Mouse (Mus musculus) kidney, adult 10 weeks (tissue): Measurements from ENCODE around the gene Olfr901. TPM values are rescaled to one million over a fixed set of nuclear protein-coding genes. Genes with fewer than 3 reads are reported as not detected.

ENCODE experiments used
- polyA plus RNA-seq: library from polyadenylated mRNA; stranded (reverse); fragments of 350-450 nt; fragmentation: Illumina TruSeq; extraction: RNeasy Lipid Tissue Mini Kit (QIAGEN cat#74804); gene quantifications from one replicate; pipeline ENCODE4 v1.2.3, GENCODE M21; 2014; ENCODE audit warnings: low read depth, low replicate concordance

Gene Olfr901
- polyA plus RNA-seq = not detected

DNA sequence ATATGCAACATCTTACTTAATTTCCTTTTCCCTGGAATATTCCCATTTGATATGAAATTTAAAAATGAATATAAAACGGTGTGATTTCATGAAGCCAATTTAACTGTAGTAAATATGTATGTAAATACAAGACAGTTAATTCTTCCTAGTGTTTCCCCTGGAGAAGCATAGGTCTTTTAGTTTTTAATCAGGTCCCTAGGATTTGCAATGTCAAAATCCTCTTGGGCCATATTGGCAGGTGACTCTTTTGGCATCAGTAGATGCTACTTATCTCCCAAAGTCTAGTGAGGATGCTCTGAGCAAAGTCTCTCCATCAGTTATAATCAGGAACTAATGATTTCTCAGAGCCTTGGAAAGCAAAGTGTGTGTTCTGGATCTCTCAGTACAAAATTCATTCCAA lies at the start of gene Olfr901:
TSS of gene Olfr901 (plus strand) at position 301 of the 400 bp plus-strand sequence.

DNA sequence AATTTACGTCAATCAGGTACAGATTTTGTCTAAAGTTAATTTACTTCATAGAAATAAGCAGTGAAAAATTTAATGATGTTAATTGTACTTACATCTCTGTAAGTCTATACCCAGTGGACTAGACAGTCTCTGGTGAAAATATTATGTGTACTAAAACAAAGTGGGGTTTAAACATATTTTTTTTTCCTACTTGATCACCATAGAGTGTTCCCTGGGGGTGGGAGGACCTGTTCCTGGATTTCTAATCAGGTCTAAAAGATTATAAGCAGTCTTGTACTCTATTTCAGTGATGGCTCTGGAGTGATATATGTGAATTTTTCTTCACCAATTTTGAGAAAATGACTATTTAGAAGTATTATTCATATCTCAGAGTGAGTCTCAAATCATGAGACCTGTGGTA lies 27.9 kb upstream of the Olfr901 start, which contains the start of gene Olfr147:
TSS of gene Olfr147 (plus strand) at position 301 of the 400 bp plus-strand sequence.

DNA sequence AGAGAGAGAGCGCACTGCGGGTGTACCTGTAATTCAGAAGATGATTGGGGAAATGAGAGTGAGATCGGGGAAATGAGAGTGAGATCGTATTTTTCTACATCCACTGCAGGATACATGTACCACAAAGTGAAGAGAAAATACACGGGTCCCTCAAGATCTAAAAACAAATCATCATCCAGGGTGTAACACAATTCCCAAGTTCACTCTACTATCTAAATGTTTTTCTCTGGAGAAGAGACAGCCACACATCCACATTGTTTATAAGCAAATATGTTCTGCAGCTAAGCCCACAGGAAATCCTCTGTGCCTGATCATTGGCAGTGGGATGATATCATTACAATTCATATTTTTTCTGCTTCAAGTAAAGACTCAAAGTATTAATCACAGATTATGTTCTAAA lies 18.1 kb downstream of the Olfr901 start, which contains the start of gene Olfr902:
TSS of gene Olfr902 (plus strand) at position 301 of the 400 bp plus-strand sequence.

DNA sequence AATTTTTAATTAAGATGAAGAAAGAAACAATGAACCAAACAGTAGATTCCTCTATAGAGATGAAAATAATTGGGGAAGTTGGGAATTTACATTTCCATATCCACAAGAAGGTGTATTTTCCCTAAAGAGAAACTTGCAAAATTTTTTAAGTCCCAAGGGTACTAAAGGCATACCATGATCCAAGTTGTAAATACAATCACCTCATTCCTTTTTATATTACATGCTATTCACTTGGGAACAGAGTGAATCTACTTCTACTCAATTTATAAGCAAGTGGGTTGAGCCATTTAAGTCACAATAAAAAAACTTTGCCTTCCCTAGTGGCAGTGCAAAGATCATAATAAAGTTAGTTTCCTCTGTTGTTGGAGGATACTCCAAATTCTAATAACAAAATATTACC lies 33.6 kb downstream of the Olfr901 start, which contains the start of gene Olfr904:
TSS of gene Olfr904 (plus strand) at position 301 of the 400 bp plus-strand sequence.

DNA sequence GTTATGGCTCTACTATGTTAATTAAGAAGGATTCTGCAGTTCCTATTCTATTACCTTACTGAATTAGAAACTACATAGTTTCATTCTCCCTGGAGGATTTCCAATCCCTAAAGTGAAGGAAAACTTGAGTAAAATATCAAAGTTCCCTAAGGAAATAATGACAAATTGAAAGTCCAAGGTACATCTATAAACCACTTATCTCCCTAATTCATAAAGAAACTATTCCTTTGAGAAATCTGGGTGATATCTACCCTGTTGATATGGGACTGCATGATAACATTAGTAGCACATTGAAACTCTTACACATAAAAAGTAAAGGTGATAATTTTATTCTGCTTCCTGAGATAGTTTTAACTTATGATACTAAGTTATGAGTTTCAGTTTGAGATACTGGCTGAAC lies 41.6 kb downstream of the Olfr901 start, which contains the start of gene Olfr905:
TSS of gene Olfr905 (plus strand) at position 301 of the 400 bp plus-strand sequence.

Other genes starting within 250 kb of the Olfr901 start
- gene Olfr891, start 248.6 kb upstream of the Olfr901 start, polyA plus RNA-seq = not detected
- not detected for gene Olfr893, start 221.1 kb upstream of the Olfr901 start, polyA plus RNA-seq
- gene Olfr894, start 211.4 kb upstream of the Olfr901 start, polyA plus RNA-seq = not detected
- gene Olfr143, start 176.7 kb upstream of the Olfr901 start, polyA plus RNA-seq = not detected
- not detected for gene Olfr895, start 161.6 kb upstream of the Olfr901 start, polyA plus RNA-seq
- not detected for gene Olfr896-ps1, start 138.3 kb upstream of the Olfr901 start, polyA plus RNA-seq
- not detected for gene Olfr25, start 100.4 kb upstream of the Olfr901 start, polyA plus RNA-seq
- not detected for gene Olfr898, start 81.0 kb upstream of the Olfr901 start, polyA plus RNA-seq
- gene Olfr250, start 62.6 kb upstream of the Olfr901 start, polyA plus RNA-seq = not detected
- gene Olfr251, start 52.4 kb upstream of the Olfr901 start, polyA plus RNA-seq = not detected
- gene Olfr147, start 27.8 kb upstream of the Olfr901 start, polyA plus RNA-seq = not detected
- not detected for gene Olfr902, start 18.2 kb downstream of the Olfr901 start, polyA plus RNA-seq
- not detected for gene Olfr904, start 33.7 kb downstream of the Olfr901 start, polyA plus RNA-seq
- not detected for gene Olfr905, start 41.7 kb downstream of the Olfr901 start, polyA plus RNA-seq
- gene Olfr906, start 57.6 kb downstream of the Olfr901 start, polyA plus RNA-seq = not detected
- not detected for gene Olfr907, start 66.3 kb downstream of the Olfr901 start, polyA plus RNA-seq
- gene Olfr911-ps1, start 92.1 kb downstream of the Olfr901 start, polyA plus RNA-seq = not detected
- gene Olfr910, start 108.4 kb downstream of the Olfr901 start, polyA plus RNA-seq = not detected
- gene Olfr912, start 150.7 kb downstream of the Olfr901 start, polyA plus RNA-seq = not detected
- not detected for gene Olfr913, start 163.3 kb downstream of the Olfr901 start, polyA plus RNA-seq
- not detected for gene Olfr914, start 175.6 kb downstream of the Olfr901 start, polyA plus RNA-seq
- gene Olfr916, start 230.4 kb downstream of the Olfr901 start, polyA plus RNA-seq = not detected
- not detected for gene Olfr917, start 236.4 kb downstream of the Olfr901 start, polyA plus RNA-seq
- gene Olfr918, start 245.1 kb downstream of the Olfr901 start, polyA plus RNA-seq = not detected